Mouse (Mus musculus) C2C12 (cell line): ENCODE results near the gene Atg9a. TPM values are rescaled to one million over a fixed set of nuclear protein-coding genes. Genes with fewer than 3 reads are reported as not detected.

ENCODE experiments used
- H3K27me3 ChIP-seq: one replicate; pipeline ENCODE4 v1.6.1; 2011; ENCODE audit not compliant: control insufficient read depth, insufficient read depth, insufficient read length
- H3K36me3 ChIP-seq: one replicate; pipeline ENCODE4 v1.6.1; 2011; ENCODE audit not compliant: control insufficient read depth, insufficient read depth
- H3K4me3 ChIP-seq: one replicate; pipeline ENCODE4 v1.5.1; 2011; ENCODE audit warnings: mild to moderate bottlenecking, control low read depth; ENCODE audit not compliant: poor library complexity, insufficient read depth, severe bottlenecking
- H3K79me2 ChIP-seq: one replicate; pipeline ENCODE4 v1.6.1; 2011; ENCODE audit not compliant: control insufficient read depth, insufficient read depth
- H3K79me3 ChIP-seq: one replicate; pipeline ENCODE4 v1.6.1; 2011; ENCODE audit warnings: low read depth, control low read depth
- H3ac ChIP-seq: one replicate; pipeline ENCODE3; 2011; ENCODE audit warnings: low read depth; ENCODE audit not compliant: control insufficient read depth, insufficient read length
- CEBPB ChIP-seq: IDR thresholded peaks from one replicate; pipeline ENCODE4 v1.6.1; 2011; ENCODE audit warnings: low read depth, mild to moderate bottlenecking, control low read depth, moderate library complexity
- CTCF ChIP-seq: IDR thresholded peaks from one replicate; pipeline ENCODE4 v1.5.1; 2011; ENCODE audit not compliant: control insufficient read depth, insufficient read depth, insufficient read length
- FOSL1 ChIP-seq: IDR thresholded peaks from one replicate; pipeline ENCODE4 v1.8.0; 2011; ENCODE audit warnings: mild to moderate bottlenecking, low read length; ENCODE audit not compliant: poor library complexity, insufficient read depth, severe bottlenecking
- MAX ChIP-seq: IDR thresholded peaks from one replicate; pipeline ENCODE4 v1.6.1; 2011; ENCODE audit warnings: mild to moderate bottlenecking, control low read depth
- MYOD1 ChIP-seq: IDR thresholded peaks from one replicate; pipeline ENCODE4 v1.6.1; 2011; ENCODE audit warnings: low read depth; ENCODE audit not compliant: control insufficient read depth, insufficient read length
- MYOG ChIP-seq: IDR thresholded peaks from one replicate; pipeline ENCODE4 v1.6.1; 2011; ENCODE audit not compliant: control insufficient read depth, insufficient read length; ENCODE audit errors: extremely low read depth
- USF1 ChIP-seq: IDR thresholded peaks from one replicate; pipeline ENCODE4 v1.6.1; 2011; ENCODE audit warnings: low read depth, mild to moderate bottlenecking, control low read depth, moderate library complexity
- microRNA-seq: library from miRNA; unstranded; fragments of <30 nt; microRNA quantifications from one replicate; pipeline ENCODE4, GENCODE M21; 2019; ENCODE audit warnings: borderline microRNAs expressed
- polyA plus RNA-seq: library from polyadenylated mRNA; unstranded; fragments of >200 nt; fragmentation: generic; extraction: Trizol; gene quantifications from one replicate; pipeline ENCODE4 v1.2.1, GENCODE M21; 2012; ENCODE audit warnings: missing spikeins

Atg9a gene
- polyA plus RNA-seq, 1 experiment, result 16.8 TPM

- H3K79me3 ChIP-seq, result peaks cover 5% of the 10 kb centered on the region
- H3K36me3 ChIP-seq, result peaks cover 26% of the 10 kb centered on the region
- no peak overlapping the region for H3ac ChIP-seq
- TF ChIP-seq FOSL1 (no peak), MYOD1 (no peak), MYOG (no peak), MAX (no peak), USF1 (no peak), CTCF (no peak), CEBPB (no peak)
- H3K79me2 ChIP-seq, result peaks cover 25% of the 10 kb centered on the region
- H3K4me3 ChIP-seq, result no peak overlapping the region
- no peaks in the 10 kb centered on the region for H3K27me3 ChIP-seq
Measured at GRCm38 (mm10) chr1:75138448-75138847, 53.5 kb downstream of the Atg9a start.

GRCm38 (mm10) chr1:75136730-75137129, 55.3 kb downstream of the Atg9a start:
- Histone ChIP-seq H3K36me3 (peaks cover 26% of the 10 kb centered on the region), H3ac (no peak overlapping the region), H3K79me3 (peaks cover 1% of the 10 kb centered on the region), H3K4me3 (no peak overlapping the region), H3K79me2 (peaks cover 15% of the 10 kb centered on the region), H3K27me3 (peaks cover 4% of the 10 kb centered on the region)
- no peak for TF ChIP-seq MAX
- TF ChIP-seq MYOG, result no peak

- TF ChIP-seq USF1, result no peak
- no peak for TF ChIP-seq MYOD1
- no peak for TF ChIP-seq MAX
- TF ChIP-seq FOSL1, result no peak
- no peak for TF ChIP-seq CEBPB
- no peak for TF ChIP-seq MYOG
- no peak for TF ChIP-seq CTCF
- Histone ChIP-seq H3ac (no peak overlapping the region), H3K36me3 (peaks cover 26% of the 10 kb centered on the region), H3K27me3 (peaks cover 4% of the 10 kb centered on the region), H3K79me3 (peaks cover 1% of the 10 kb centered on the region), H3K79me2 (peaks cover 11% of the 10 kb centered on the region), H3K4me3 (no peak overlapping the region)
Measured at GRCm38 (mm10) chr1:75136293-75136692, 55.7 kb downstream of the Atg9a start.

DNA sequence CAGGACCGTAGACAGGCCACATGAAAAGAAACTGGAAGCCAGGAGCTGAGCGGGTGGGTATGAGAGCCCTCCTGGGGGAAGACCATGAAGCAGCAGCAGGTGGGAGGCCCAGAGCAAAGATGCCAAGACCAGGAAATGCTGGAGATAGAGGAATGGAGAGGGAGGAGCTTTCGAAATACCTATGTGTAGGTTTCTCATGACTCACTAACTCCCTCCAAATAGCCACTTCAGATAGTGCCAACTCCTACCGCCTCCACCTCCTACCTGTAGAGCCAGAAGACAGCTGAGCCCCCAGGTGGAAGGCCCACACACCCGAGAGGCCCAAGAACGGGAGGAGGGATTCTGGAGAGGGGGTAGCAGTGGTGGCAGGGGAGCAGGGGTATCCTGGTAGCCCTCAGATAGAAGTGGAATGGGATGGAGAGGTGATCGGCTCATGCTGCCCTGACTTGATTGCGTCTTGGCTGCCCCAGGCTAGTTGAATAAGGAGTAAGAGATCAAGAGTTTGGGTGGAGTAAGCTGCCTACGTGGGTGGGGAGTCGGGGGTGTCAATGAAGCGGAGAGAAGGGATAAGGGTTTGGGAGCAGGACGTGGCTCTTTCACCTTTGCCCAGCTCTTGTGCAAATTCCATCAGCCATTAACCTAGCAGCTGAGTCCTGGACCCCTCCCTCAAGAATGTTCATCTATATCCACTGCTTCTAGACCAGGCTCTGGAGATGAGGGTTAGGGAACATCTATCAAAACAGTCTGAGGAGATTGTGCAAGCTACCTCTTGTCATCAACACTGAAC, 58.4 kb downstream of the Atg9a start, which contains the start of gene Slc23a3:
Slc23a3 (minus strand) TSS at position 470 of the 787 bp plus-strand sequence.
- Histone ChIP-seq H3K27me3 (peaks cover 4% of the 10 kb centered on the region), H3ac (no peak within 1 kb of the TSS), H3K36me3 (peaks cover 15% of the 10 kb centered on the region), H3K79me3 (no peaks in the 10 kb centered on the region), H3K4me3 (no peak within 1 kb of the TSS), H3K79me2 (no peaks in the 10 kb centered on the region)
- TF ChIP-seq MYOD1 (no peak), CEBPB (no peak), MYOG (no peak), USF1 (no peak), MAX (no peak), CTCF (no peak), FOSL1 (no peak)

Small RNAs within 50 kb of the gene (microRNA-seq; reads per million reads assigned to microRNA genes)
- gene Gm27943, result not detected

Other genes starting within 250 kb of the Atg9a start
- gene Ihh, start 240.5 kb downstream of the Atg9a start, polyA plus RNA-seq, result 0.07 TPM
- 5.2 TPM for gene Nhej1, start 67.0 kb downstream of the Atg9a start, polyA plus RNA-seq
- gene Slc23a3, start 58.3 kb downstream of the Atg9a start, polyA plus RNA-seq, result 0.08 TPM
- 25.8 TPM for gene Cnppd1, start 49.5 kb downstream of the Atg9a start, polyA plus RNA-seq
- 37.5 TPM for gene Retreg2, start 49.4 kb downstream of the Atg9a start, polyA plus RNA-seq
- 23.6 TPM for gene Zfand2b, start 23.6 kb downstream of the Atg9a start, polyA plus RNA-seq
- gene Abcb6, start 11.8 kb downstream of the Atg9a start, polyA plus RNA-seq, result 34.9 TPM
- 4.0 TPM for gene Ankzf1, start within 50 bp of the Atg9a start, polyA plus RNA-seq
- gene Glb1l, start 18.6 kb upstream of the Atg9a start, polyA plus RNA-seq, result 1.3 TPM
- 110 TPM for gene Stk16, start 18.6 kb upstream of the Atg9a start, polyA plus RNA-seq
- gene Tuba4a, start 27.7 kb upstream of the Atg9a start, polyA plus RNA-seq, result 167 TPM
- gene A630095N17Rik, start 39.9 kb upstream of the Atg9a start, polyA plus RNA-seq, result not detected
- gene Dnajb2, start 44.2 kb upstream of the Atg9a start, polyA plus RNA-seq, result 27.7 TPM
- 15.3 TPM for gene Ptprn, start 72.3 kb upstream of the Atg9a start, polyA plus RNA-seq
- not detected for gene Resp18, start 86.2 kb upstream of the Atg9a start, polyA plus RNA-seq
- gene Dnpep, start 125.8 kb upstream of the Atg9a start, polyA plus RNA-seq, result 134 TPM
- 657 TPM for gene Des, start 168.1 kb upstream of the Atg9a start, polyA plus RNA-seq
- gene Speg, start 183.1 kb upstream of the Atg9a start, polyA plus RNA-seq, result 29.4 TPM
- 78.8 TPM for gene Gmppa, start 243.7 kb upstream of the Atg9a start, polyA plus RNA-seq